Mouse (Mus musculus) liver, embryonic 14.5 days (tissue): ENCODE results near the gene Nup107.

Source experiments
- CTCF ChIP-seq: IDR thresholded peaks from 2 replicates; pipeline ENCODE4 v1.5.1; 2016; ENCODE audit warnings: antibody characterized with exemption, low read depth, control low read depth
- EP300 ChIP-seq: IDR thresholded peaks from 2 replicates; pipeline ENCODE4 v1.6.1; 2016; ENCODE audit warnings: antibody characterized with exemption, low read depth

- TF ChIP-seq EP300 (no peak), CTCF (no peak)
Measured at GRCm38 (mm10) chr10:117839737-117840136, 47.2 kb upstream of the Nup107 start.
